Mouse (Mus musculus) gastrocnemius, adult 18-20 months (tissue): ENCODE data around the gene Olfr1167. TPM values are rescaled to one million over a fixed set of nuclear protein-coding genes. Genes with fewer than 3 reads are reported as not detected.
"Not testable (repeated sequence)": the region's sequence is repeated elsewhere in the genome, so short reads cannot be mapped to it uniquely, and the experiment has no call there.

Experiments used
- DNase-seq: peaks from one replicate; pipeline ENCODE4 v3.0.0; 2021; ENCODE audit warnings: low spot score
- long read RNA-seq, 2 experiments: library from polyadenylated mRNA; stranded (forward); transcript quantifications; one replicate each; pipeline ENCODE4 v2.0.0; 2021
- total RNA-seq, 2 experiments: library from RNA; stranded (reverse); gene quantifications; 2 replicates each; pipeline ENCODE4 v1.2.3; 2021

Olfr1167 gene
- not detected for total RNA-seq
- long read RNA-seq, experiment 1: 0 reads
- long read RNA-seq, experiment 2: 0 reads

DNA sequence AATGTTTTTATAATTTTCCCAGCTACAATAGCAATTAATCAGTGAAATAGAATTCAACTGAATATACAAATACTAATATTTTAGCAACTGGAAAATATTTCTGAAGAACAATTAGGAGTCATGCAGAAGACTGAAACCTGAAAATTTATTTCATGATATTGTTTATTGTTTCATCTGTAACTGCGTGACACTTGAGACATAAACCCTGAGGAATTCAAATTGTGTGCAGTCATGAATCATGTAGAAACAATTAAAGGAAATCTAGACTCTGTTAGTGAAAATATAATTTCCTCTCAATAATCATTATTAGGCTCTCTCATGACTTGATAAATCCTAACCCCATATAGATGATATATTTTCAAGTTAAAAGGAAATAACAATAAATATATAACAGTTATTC, at the start of gene Olfr1167:
TSS of gene Olfr1167 (minus strand) at position 101 of the 400 bp plus-strand sequence.
- DNase-seq: not testable (repeated sequence)

DNA sequence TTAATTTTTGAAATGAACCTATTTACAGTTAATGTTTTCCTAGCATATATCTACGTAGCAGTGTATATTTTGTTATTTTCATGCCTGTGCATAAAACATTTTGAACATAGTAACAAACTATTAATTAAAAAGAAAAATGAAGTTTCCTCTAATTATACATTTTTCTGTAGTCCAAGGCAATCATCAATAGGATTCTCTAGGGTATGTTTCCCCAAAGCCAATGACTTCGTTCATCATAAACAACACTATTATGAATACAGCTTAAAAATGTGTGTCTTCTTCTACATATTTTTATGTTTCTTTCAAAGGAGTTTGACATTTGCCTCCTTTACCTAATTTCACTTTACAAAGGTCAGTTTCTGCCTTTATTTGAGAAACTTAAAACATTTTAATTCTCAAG, 26.6 kb upstream of the Olfr1167 start, which contains the start of gene Olfr1168:
TSS of gene Olfr1168 (plus strand) at position 301 of the 400 bp plus-strand sequence.
- DNase-seq: no peak

DNA sequence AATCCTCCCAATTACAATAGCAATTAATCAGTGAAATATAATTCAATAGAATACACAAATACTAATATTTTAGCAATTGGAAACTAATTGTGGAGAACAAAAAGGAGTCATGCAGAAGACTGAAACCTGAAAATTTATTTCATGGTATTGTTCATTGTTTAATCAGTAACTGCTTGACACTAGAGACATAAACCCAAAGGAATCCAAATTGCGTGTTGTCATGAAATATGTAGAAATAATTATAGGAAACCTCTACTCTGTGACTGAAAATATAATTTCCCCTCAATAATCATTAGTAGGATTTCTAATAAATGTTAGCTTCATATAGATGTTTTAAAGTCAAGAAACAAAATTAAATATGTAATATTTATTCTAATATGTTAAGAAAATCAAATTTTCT, 26.8 kb downstream of the Olfr1167 start, which contains the start of gene Olfr1166:
TSS of gene Olfr1166 (minus strand) at position 101 of the 400 bp plus-strand sequence.
- no peak for DNase-seq

Other genes starting within 250 kb of the Olfr1167 start
- gene Olfr1155, start 210.1 kb downstream of the Olfr1167 start, total RNA-seq: not detected
- gene Olfr1156, start 202.1 kb downstream of the Olfr1167 start, total RNA-seq: not detected
- gene Olfr1157, start 186.9 kb downstream of the Olfr1167 start, total RNA-seq: not detected
- gene Olfr74, start 180.5 kb downstream of the Olfr1167 start, total RNA-seq: not detected
- gene Olfr1158, start 165.1 kb downstream of the Olfr1167 start, total RNA-seq: not detected
- not detected for gene Olfr1160, start 146.9 kb downstream of the Olfr1167 start, total RNA-seq
- gene Olfr1161, start 132.4 kb downstream of the Olfr1167 start, total RNA-seq: not detected
- gene Olfr73, start 117.5 kb downstream of the Olfr1167 start, total RNA-seq: not detected
- gene Olfr1162, start 104.1 kb downstream of the Olfr1167 start, total RNA-seq: not detected
- not detected for gene Olfr1163, start 83.4 kb downstream of the Olfr1167 start, total RNA-seq
- gene Olfr1164, start 61.2 kb downstream of the Olfr1167 start, total RNA-seq: not detected
- gene Olfr1166, start 26.9 kb downstream of the Olfr1167 start, total RNA-seq: not detected
- not detected for gene Olfr1168, start 26.7 kb upstream of the Olfr1167 start, total RNA-seq
- gene Olfr1170, start 73.1 kb upstream of the Olfr1167 start, total RNA-seq: not detected
- gene Olfr1173, start 124.7 kb upstream of the Olfr1167 start, total RNA-seq: not detected
- gene Olfr1174-ps, start 159.9 kb upstream of the Olfr1167 start, total RNA-seq: not detected
- gene Olfr1175-ps, start 172.0 kb upstream of the Olfr1167 start, total RNA-seq: not detected
- gene Olfr1176, start 181.5 kb upstream of the Olfr1167 start, total RNA-seq: not detected
- not detected for gene Olfr1177-ps, start 191.3 kb upstream of the Olfr1167 start, total RNA-seq
- gene Olfr1178, start 231.9 kb upstream of the Olfr1167 start, total RNA-seq: not detected